In genomic region chr9:4283850-4284249, GRCm38 (mm10) we compare ENCODE assay signal across 26 mouse cellular contexts. TPM values are rescaled to one million over a fixed set of nuclear protein-coding genes. Genes with fewer than 3 reads are reported as not detected.
A peak's percentile ranks its signal among the peaks of the same experiment; 100 is the strongest.
DNase-seq lines count a peak whose midpoint lies in the region; ATAC-seq lines count a peak whose summit lies in the region.
"Had no signal": no experiment of that assay in that cellular context is flagged by ENCODE, and none has a peak within 500 bp of the region (broad histone marks: within the 10 kb centered on the region; RNA-seq: fewer than 3 reads in every experiment).

No protein-coding gene starts in this region.

- no peak overlapping the region for H3K9ac ChIP-seq in hindbrain, embryonic 14.5 days
- no peak overlapping the region for H3K9ac ChIP-seq in hindbrain, embryonic 11.5 days (ENCODE audit: low read depth, low read length)
- no peak overlapping the region for H3K9ac ChIP-seq in midbrain, embryonic 13.5 days (replicated peaks)
- H3K9ac ChIP-seq: embryonic facial prominence, embryonic 15.5 days; hindbrain, embryonic 15.5 days; intestine, embryonic 15.5 days; limb, embryonic 15.5 days; liver, embryonic 15.5 days; lung, embryonic 15.5 days had no signal

- no peaks in the 10 kb centered on the region for H3K4me1 ChIP-seq in hindbrain, embryonic 14.5 days (replicated peaks; ENCODE audit: control insufficient read depth, insufficient read depth, low read length)
- no peaks in the 10 kb centered on the region for H3K4me1 ChIP-seq in hindbrain, embryonic 11.5 days (replicated peaks; ENCODE audit: control insufficient read depth, insufficient read depth, low read length)
- H3K4me1 ChIP-seq in midbrain, embryonic 13.5 days (replicated peaks): no peaks in the 10 kb centered on the region
- H3K4me1 ChIP-seq in midbrain, embryonic 10.5 days: peaks cover 4% of the 10 kb centered on the region
- H3K4me1 ChIP-seq: embryonic facial prominence, embryonic 10.5 days; embryonic facial prominence, embryonic 15.5 days; hindbrain, embryonic 15.5 days; intestine, embryonic 15.5 days; limb, embryonic 10.5 days; limb, embryonic 15.5 days; liver, embryonic 15.5 days; lung, embryonic 15.5 days had no signal

- no peaks in the 10 kb centered on the region for H3K9me3 ChIP-seq in hindbrain, embryonic 14.5 days (ENCODE audit: control insufficient read depth, low read length)
- no peaks in the 10 kb centered on the region for H3K9me3 ChIP-seq in hindbrain, embryonic 11.5 days (ENCODE audit: control insufficient read depth, low read length)
- H3K9me3 ChIP-seq in midbrain, embryonic 13.5 days: no peaks in the 10 kb centered on the region
- no peaks in the 10 kb centered on the region; the same call in 1 of the 2 replicates for H3K9me3 ChIP-seq in midbrain, embryonic 10.5 days (replicated peaks)
- H3K9me3 ChIP-seq: embryonic facial prominence, embryonic 10.5 days; embryonic facial prominence, embryonic 15.5 days; hindbrain, embryonic 15.5 days; intestine, embryonic 15.5 days; limb, embryonic 10.5 days; limb, embryonic 15.5 days; liver, embryonic 15.5 days; lung, embryonic 15.5 days had no signal

- no peak overlapping the region for H3K4me2 ChIP-seq in hindbrain, embryonic 14.5 days (replicated peaks)
- no peak overlapping the region for H3K4me2 ChIP-seq in hindbrain, embryonic 11.5 days (replicated peaks; ENCODE audit: low read depth, low read length)
- no peak overlapping the region for H3K4me2 ChIP-seq in midbrain, embryonic 13.5 days (replicated peaks)
- H3K4me2 ChIP-seq: embryonic facial prominence, embryonic 15.5 days; heart, embryonic 11.5 days; hindbrain, embryonic 15.5 days; intestine, embryonic 15.5 days; limb, embryonic 15.5 days; liver, embryonic 15.5 days; lung, embryonic 15.5 days had no signal

- peaks cover 8% of the 10 kb centered on the region; the same call in 1 of the 2 replicates for H3K36me3 ChIP-seq in hindbrain, embryonic 14.5 days (replicated peaks; ENCODE audit: control insufficient read depth, insufficient read depth)
- no peaks in the 10 kb centered on the region for H3K36me3 ChIP-seq in hindbrain, embryonic 11.5 days (ENCODE audit: control insufficient read depth, insufficient read depth, low read length)
- peaks cover 12% of the 10 kb centered on the region for H3K36me3 ChIP-seq in midbrain, embryonic 13.5 days
- peaks cover 14% of the 10 kb centered on the region for H3K36me3 ChIP-seq in midbrain, embryonic 10.5 days
- H3K36me3 ChIP-seq: liver, embryonic 15.5 days had no signal

- peak; percentile 24; the same call in 1 of the 2 replicates for ATAC-seq in hindbrain, embryonic 14.5 days (ENCODE audit: low FRiP score)
- ATAC-seq in hindbrain, embryonic 11.5 days (ENCODE audit: low FRiP score): no peak
- peak; percentile 48; the same call in 1 of the 2 replicates for ATAC-seq in midbrain, embryonic 13.5 days
- ATAC-seq: intestine, embryonic 15.5 days had no signal

- no peaks in the 10 kb centered on the region for H3K27me3 ChIP-seq in hindbrain, embryonic 14.5 days (ENCODE audit: control insufficient read depth, insufficient read depth, low read length)
- H3K27me3 ChIP-seq in hindbrain, embryonic 11.5 days (ENCODE audit: control insufficient read depth, insufficient read depth, low read length): no peaks in the 10 kb centered on the region
- H3K27me3 ChIP-seq in midbrain, embryonic 13.5 days: no peaks in the 10 kb centered on the region
- no peaks in the 10 kb centered on the region for H3K27me3 ChIP-seq in midbrain, embryonic 10.5 days (ENCODE audit: low read depth, poor library complexity, severe bottlenecking)
- H3K27me3 ChIP-seq: embryonic facial prominence, embryonic 15.5 days; hindbrain, embryonic 15.5 days; intestine, embryonic 15.5 days; limb, embryonic 15.5 days; liver, embryonic 15.5 days; lung, embryonic 15.5 days had no signal

- DNase-seq in hindbrain, embryonic 14.5 days (ENCODE audit: low spot score): no peak
- DNase-seq in hindbrain, embryonic 11.5 days (ENCODE audit: low spot score): no peak
- DNase-seq in midbrain, embryonic 10.5 days (ENCODE audit: low spot score): no peak
- DNase-seq in ES-CJ7 (ENCODE audit: low read depth, low spot score): peak; percentile 97
- peak; percentile 61 for DNase-seq in WW6 (ENCODE audit: low read depth, low spot score)
- no peak for DNase-seq in gastrocnemius, adult 18-20 months (ENCODE audit: low spot score)
- DNase-seq in thymus, postnatal 10 days (ENCODE audit: low spot score in 2 of 2): no peak
- DNase-seq: adrenal gland, adult 8-10 months; B cell, adult 2 months; cerebellum, adult 8-10 months; cerebellum, postnatal 25 days; gastrocnemius, postnatal 14 days; heart, postnatal 4 days; kidney, adult 8-10 months; kidney, postnatal 10 days; layer of hippocampus, postnatal 36 days had no signal

- H3K27ac ChIP-seq in hindbrain, embryonic 14.5 days: no peak overlapping the region
- no peak overlapping the region for H3K27ac ChIP-seq in hindbrain, embryonic 11.5 days (ENCODE audit: low read depth, low read length)
- no peak overlapping the region for H3K27ac ChIP-seq in midbrain, embryonic 13.5 days
- no peak overlapping the region for H3K27ac ChIP-seq in midbrain, embryonic 10.5 days (replicated peaks)
- H3K27ac ChIP-seq: embryonic facial prominence, embryonic 10.5 days; embryonic facial prominence, embryonic 15.5 days; hindbrain, embryonic 15.5 days; intestine, embryonic 15.5 days; limb, embryonic 10.5 days; limb, embryonic 15.5 days; liver, embryonic 15.5 days; lung, embryonic 15.5 days had no signal

- WGBS in hindbrain, embryonic 14.5 days: 7% methylated on average over 3 of the region's 3 CpGs
- 15% methylated on average over 3 of the region's 3 CpGs for WGBS in hindbrain, embryonic 11.5 days
- 9% methylated on average over 3 of the region's 3 CpGs for WGBS in midbrain, embryonic 13.5 days
- 14% methylated on average over 3 of the region's 3 CpGs for WGBS in midbrain, embryonic 10.5 days

- no peak overlapping the region for H3K4me3 ChIP-seq in hindbrain, embryonic 14.5 days (replicated peaks; ENCODE audit: low read length)
- H3K4me3 ChIP-seq in hindbrain, embryonic 11.5 days (ENCODE audit: low read depth, low read length): no peak overlapping the region
- no peak overlapping the region for H3K4me3 ChIP-seq in midbrain, embryonic 13.5 days (replicated peaks)
- no peak overlapping the region for H3K4me3 ChIP-seq in midbrain, embryonic 10.5 days
- H3K4me3 ChIP-seq: embryonic facial prominence, embryonic 10.5 days; embryonic facial prominence, embryonic 15.5 days; hindbrain, embryonic 15.5 days; intestine, embryonic 15.5 days; limb, embryonic 10.5 days; limb, embryonic 15.5 days; liver, embryonic 15.5 days; lung, embryonic 15.5 days had no signal

RNA-seq across cellular contexts. Expression of gene Aasdhppt, which starts 25.4 kb away (rescaled TPM):
- polyA plus RNA-seq in hindbrain, embryonic 14.5 days (2014; fragmentation: Nextera tagmentation; extraction: Ambion mirVana): 34.0 and 36.4 TPM in 2 replicates
- polyA plus RNA-seq in hindbrain, embryonic 11.5 days (2014; fragmentation: Nextera tagmentation; extraction: Ambion mirVana): 35.8 and 37.6 TPM in 2 replicates
- polyA plus RNA-seq in midbrain, embryonic 13.5 days (2015; fragmentation: Nextera tagmentation; extraction: Ambion mirVana): 30.2 and 34.8 TPM in 2 replicates
- polyA plus RNA-seq in midbrain, embryonic 10.5 days (2016; fragmentation: Nextera tagmentation; extraction: Ambion mirVana): 25.2 and 28.4 TPM in 2 replicates
- 10 to 100 TPM; 10.5 to 12.3 TPM for total RNA-seq in gastrocnemius, adult 18-20 months (2021)

RNA-seq across cellular contexts. Expression of gene Kbtbd3, which starts 25.8 kb away (rescaled TPM):
- polyA plus RNA-seq in hindbrain, embryonic 14.5 days (2014; fragmentation: Nextera tagmentation; extraction: Ambion mirVana): 13.3 and 14.0 TPM in 2 replicates
- polyA plus RNA-seq in hindbrain, embryonic 11.5 days (2014; fragmentation: Nextera tagmentation; extraction: Ambion mirVana): 8.1 and 9.2 TPM in 2 replicates
- 10.4 and 10.8 TPM in 2 replicates for polyA plus RNA-seq in midbrain, embryonic 13.5 days (2015; fragmentation: Nextera tagmentation; extraction: Ambion mirVana)
- 6.4 and 6.6 TPM in 2 replicates for polyA plus RNA-seq in midbrain, embryonic 10.5 days (2016; fragmentation: Nextera tagmentation; extraction: Ambion mirVana)
- total RNA-seq in gastrocnemius, adult 18-20 months (2021): 1 to 10 TPM; 5.5 TPM

Comparison
In these comparisons a context has a peak if more than half of its experiments do, and no peak if none do; other contexts are left out.
1. DNase-seq: peak in ES-CJ7 (single experiment) and WW6 (single experiment); none in hindbrain, embryonic 14.5 days (single experiment), hindbrain, embryonic 11.5 days (single experiment), midbrain, embryonic 10.5 days (single experiment), gastrocnemius, adult 18-20 months (single experiment) and thymus, postnatal 10 days (0 of 2).